9 mouse cellular contexts compared by ENCODE assay signal in genomic region chr2:69129425-69130210, GRCm38 (mm10). TPM values are rescaled to one million over a fixed set of nuclear protein-coding genes. Genes with fewer than 3 reads are reported as not detected.
DNase-seq lines count a peak whose midpoint lies in the region; ATAC-seq and TF ChIP-seq lines count a peak whose summit lies in the region.
"Had no signal": no experiment of that assay in that cellular context is flagged by ENCODE, and none has a peak within 500 bp of the region (broad histone marks: within the 10 kb centered on the region; RNA-seq: fewer than 3 reads in every experiment).

No protein-coding gene starts in this region.

- no peaks in the 10 kb centered on the region for H3K9me3 ChIP-seq in neural tube, embryonic 13.5 days
- H3K9me3 ChIP-seq in neural tube, embryonic 15.5 days (replicated peaks) = no peaks in the 10 kb centered on the region
- H3K9me3 ChIP-seq: limb, embryonic 12.5 days had no signal

- peaks cover 7% of the 10 kb centered on the region for H3K4me1 ChIP-seq in heart, adult 2 months (ENCODE audit: control insufficient read depth, insufficient read depth, low read length)
- H3K4me1 ChIP-seq in neural tube, embryonic 13.5 days (replicated peaks) = peaks cover 15% of the 10 kb centered on the region
- peaks cover 5% of the 10 kb centered on the region for H3K4me1 ChIP-seq in kidney, adult 2 months (ENCODE audit: control insufficient read depth, insufficient read depth, low read length)
- H3K4me1 ChIP-seq in neural tube, embryonic 15.5 days = peaks cover 9% of the 10 kb centered on the region

- intact Hi-C loops in heart, adult 2 months (cut with DNase I) = loop anchor here (1.0 kb wide), 1 partner anchor 15 kb away; no protein-coding TSS in a partner anchor

- no peaks in the 10 kb centered on the region for H3K36me3 ChIP-seq in heart, adult 2 months (ENCODE audit: control insufficient read depth, insufficient read depth, low read length)
- H3K36me3 ChIP-seq in neural tube, embryonic 13.5 days = no peaks in the 10 kb centered on the region
- no peaks in the 10 kb centered on the region for H3K36me3 ChIP-seq in kidney, adult 2 months (ENCODE audit: control insufficient read depth, insufficient read depth, low read length)
- no peaks in the 10 kb centered on the region for H3K36me3 ChIP-seq in neural tube, embryonic 15.5 days
- H3K36me3 ChIP-seq: limb, embryonic 12.5 days had no signal

- H3K27me3 ChIP-seq in heart, adult 2 months (ENCODE audit: control insufficient read depth, insufficient read depth, low read length) = no peaks in the 10 kb centered on the region
- H3K27me3 ChIP-seq in neural tube, embryonic 13.5 days = peaks cover 6% of the 10 kb centered on the region; the same call in 1 of the 2 replicates
- H3K27me3 ChIP-seq in kidney, adult 2 months (replicated peaks; ENCODE audit: control insufficient read depth, insufficient read depth, low read length) = no peaks in the 10 kb centered on the region
- no peaks in the 10 kb centered on the region for H3K27me3 ChIP-seq in neural tube, embryonic 15.5 days (replicated peaks)
- H3K27me3 ChIP-seq: limb, embryonic 12.5 days had no signal

- 39% methylated on average over 7 of the region's 7 CpGs for WGBS in heart, adult 2 months
- 62% methylated on average over 7 of the region's 7 CpGs for WGBS in neural tube, embryonic 13.5 days
- WGBS in kidney, adult 2 months = 55% methylated on average over 7 of the region's 7 CpGs
- WGBS in neural tube, embryonic 15.5 days = 73% methylated on average over 7 of the region's 7 CpGs

- 0 out of 2 replicates have a peak overlapping the region, but pooled peaks have one; percentile 22 for H3K4me2 ChIP-seq in neural tube, embryonic 13.5 days
- peak overlapping the region; percentile 29; the same call in 1 of the 2 replicates for H3K4me2 ChIP-seq in neural tube, embryonic 15.5 days
- H3K4me2 ChIP-seq: limb, embryonic 12.5 days had no signal

- no peak overlapping the region for H3K9ac ChIP-seq in heart, adult 2 months (ENCODE audit: low read depth, low read length)
- H3K9ac ChIP-seq in neural tube, embryonic 13.5 days = no peak overlapping the region
- no peak overlapping the region for H3K9ac ChIP-seq in neural tube, embryonic 15.5 days (replicated peaks)
- H3K9ac ChIP-seq: limb, embryonic 12.5 days had no signal

- ATAC-seq in neural tube, embryonic 13.5 days (ENCODE audit: low read depth) = no peak
- no peak for ATAC-seq in neural tube, embryonic 15.5 days (ENCODE audit: low FRiP score)

- peak overlapping the region; percentile 68 for H3K27ac ChIP-seq in heart, adult 2 months
- H3K27ac ChIP-seq in neural tube, embryonic 13.5 days (replicated peaks) = 0 out of 2 replicates have a peak overlapping the region, but pooled peaks have one; percentile 33
- peak overlapping the region; percentile 43 for H3K27ac ChIP-seq in kidney, adult 2 months (ENCODE audit: insufficient read depth, low read depth, low read length)
- H3K27ac ChIP-seq in neural tube, embryonic 15.5 days (replicated peaks) = no peak overlapping the region
- H3K27ac ChIP-seq: limb, embryonic 12.5 days had no signal

- no peak for TF ChIP-seq POLR2A in heart, adult 2 months (IDR thresholded peaks at IDR 0.05; ENCODE audit: insufficient read depth, low read depth, low read length)
- TF ChIP-seq POLR2A in kidney, adult 2 months (IDR thresholded peaks at IDR 0.05; ENCODE audit: low read depth, low read length) = no peak

- no peak for DNase-seq in heart, adult 2 months
- no peak for DNase-seq in heart, postnatal 4 days
- DNase-seq in neural tube, embryonic 10.5 days (ENCODE audit: extremely low spot score, low spot score) = no peak
- peak; percentile 70 for DNase-seq in kidney, adult 2 months
- DNase-seq in right cerebral cortex, postnatal 4 days = no peak
- no peak for DNase-seq in gastrocnemius, adult 8-10 months (ENCODE audit: low spot score in 2 of 2)

- no peak for TF ChIP-seq EP300 in heart, adult 2 months (IDR thresholded peaks at IDR 0.05; ENCODE audit: insufficient read depth, low read depth, low read length)

- H3K4me3 ChIP-seq in heart, adult 2 months = no peak overlapping the region; the same call in 1 of the 2 replicates
- H3K4me3 ChIP-seq in neural tube, embryonic 13.5 days = no peak overlapping the region
- H3K4me3 ChIP-seq in kidney, adult 2 months (ENCODE audit: insufficient read depth, low read depth, low read length) = no peak overlapping the region
- no peak overlapping the region for H3K4me3 ChIP-seq in neural tube, embryonic 15.5 days (replicated peaks)
- H3K4me3 ChIP-seq: limb, embryonic 12.5 days had no signal

- TF ChIP-seq CTCF in heart, adult 2 months (IDR thresholded peaks at IDR 0.05) = no peak
- no peak for TF ChIP-seq CTCF in kidney, adult 2 months (conservative IDR thresholded peaks at IDR 0.05; ENCODE audit: insufficient read depth, insufficient read length, low read depth, low read length)

- no peaks in the 10 kb centered on the region for H3K79me2 ChIP-seq in heart, adult 2 months (replicated peaks; ENCODE audit: control insufficient read depth, insufficient read depth, low read length)

RNA-seq across cellular contexts. Expression of gene Nostrin, which starts 6.0 kb away (rescaled TPM):
- 1 to 10 TPM; 5.9 to 6.7 TPM for total RNA-seq in heart, adult 2 months (2021)
- 1.4 and 3.1 TPM in 2 replicates for polyA plus RNA-seq in heart, adult 2 months (2012; rRNA removed)
- total RNA-seq in heart, postnatal 4 days (2021) = 10 to 100 TPM; 11.0 to 13.0 TPM
- 0.89 and 1.4 TPM in 2 replicates for polyA plus RNA-seq in neural tube, embryonic 13.5 days (2015; fragmentation: Nextera tagmentation; extraction: Ambion mirVana)
- polyA plus RNA-seq in kidney, adult 2 months (2012; rRNA removed) = 0.75 and 1.0 TPM in 2 replicates
- polyA plus RNA-seq in neural tube, embryonic 15.5 days (2015; fragmentation: Nextera tagmentation; extraction: Ambion mirVana) = 2.0 and 3.0 TPM in 2 replicates
- total RNA-seq in gastrocnemius, adult 8-10 months (2022) = 1 to 10 TPM; 1.9 to 3.2 (median 2.4) TPM
